Mouse (Mus musculus) cerebellum, postnatal 4 days (tissue): ENCODE measurements around the gene Dus2.
"Not testable (repeated sequence)": the region's sequence is repeated elsewhere in the genome, so short reads cannot be mapped to it uniquely, and the experiment has no call there.

Experiments used
- DNase-seq, 2 experiments: peaks; one replicate each; pipeline ENCODE4 v3.0.0; 2022; ENCODE audit warnings: low spot score in 2 of 2, mixed read lengths in 1 of 2

Gene Dus2

DNA sequence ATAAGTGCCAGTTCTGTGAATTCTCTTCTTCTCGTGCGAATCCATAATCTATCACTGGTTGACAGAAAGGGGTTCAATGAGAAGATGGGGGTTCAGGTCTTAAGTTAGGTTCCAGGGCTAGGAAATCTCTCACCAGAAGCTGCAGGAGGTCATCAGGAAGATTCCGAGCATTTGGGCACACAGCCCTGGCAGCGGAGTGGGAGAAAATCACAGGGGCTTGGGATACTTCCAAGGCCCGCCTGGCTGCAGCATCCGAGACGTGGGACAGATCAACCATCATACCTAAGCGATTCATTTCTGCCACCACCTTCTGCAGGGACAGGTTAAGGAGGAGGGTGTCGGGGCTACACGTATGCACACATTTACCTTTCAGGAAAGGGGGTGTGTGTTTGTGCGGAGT, 2.6 kb upstream of the Dus2 start:
- DNase-seq = no peak

- no peak for DNase-seq
Observed at GRCm38 (mm10) chr8:105991546-105991945, 409 bp downstream of the Dus2 start.

DNA sequence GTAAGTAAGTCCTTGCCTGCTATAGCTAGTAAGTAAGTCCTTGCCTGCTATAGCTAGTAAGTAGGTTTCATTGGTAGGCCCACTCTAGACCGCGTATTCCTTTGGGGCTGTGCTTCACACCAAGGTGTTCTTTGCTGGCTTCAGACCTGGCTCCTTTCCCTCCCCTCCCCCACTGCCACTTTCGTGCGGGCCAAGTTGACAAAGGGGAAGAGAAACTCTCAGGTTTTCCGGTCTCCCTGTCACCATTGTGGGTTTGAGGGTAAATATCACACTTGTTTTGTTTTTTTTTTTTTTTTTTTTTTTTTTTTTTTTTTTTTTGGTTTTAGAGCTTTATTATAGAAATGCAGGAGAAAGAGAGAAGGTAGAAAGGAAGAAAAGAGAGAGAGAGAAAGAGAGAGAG, 1.4 kb downstream of the Dus2 start:
- DNase-seq = no peak

GRCm38 (mm10) chr8:105993226-105993625, 2.1 kb downstream of the Dus2 start:
- no peak for DNase-seq

- no peak for DNase-seq
Observed at GRCm38 (mm10) chr8:105996359-105996758, 5.2 kb downstream of the Dus2 start.

GRCm38 (mm10) chr8:105998971-105999370, 7.8 kb downstream of the Dus2 start:
- no peak for DNase-seq

DNA sequence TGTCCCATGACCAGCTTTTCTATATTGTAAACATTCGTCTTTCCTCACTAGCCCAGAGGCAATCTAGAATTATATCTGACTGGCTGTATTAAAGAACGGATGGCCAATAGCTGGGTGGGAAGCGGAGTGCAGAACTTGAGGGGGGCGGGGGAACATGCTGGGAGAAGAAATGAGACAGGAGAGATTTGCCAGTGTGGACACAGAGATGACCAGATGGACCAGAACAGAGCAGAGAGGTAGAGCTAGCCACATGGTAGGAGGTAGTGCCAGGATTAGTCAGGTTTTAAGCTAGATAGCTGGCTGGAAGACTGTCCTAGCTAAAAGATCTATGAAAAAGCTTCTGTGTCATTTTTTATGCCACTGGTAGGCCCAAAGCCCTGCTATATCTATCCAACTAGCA, 10.8 kb downstream of the Dus2 start:
- DNase-seq = no peak

- no peak for DNase-seq
Observed at GRCm38 (mm10) chr8:106004538-106005207, 13.5 kb downstream of the Dus2 start.

DNA sequence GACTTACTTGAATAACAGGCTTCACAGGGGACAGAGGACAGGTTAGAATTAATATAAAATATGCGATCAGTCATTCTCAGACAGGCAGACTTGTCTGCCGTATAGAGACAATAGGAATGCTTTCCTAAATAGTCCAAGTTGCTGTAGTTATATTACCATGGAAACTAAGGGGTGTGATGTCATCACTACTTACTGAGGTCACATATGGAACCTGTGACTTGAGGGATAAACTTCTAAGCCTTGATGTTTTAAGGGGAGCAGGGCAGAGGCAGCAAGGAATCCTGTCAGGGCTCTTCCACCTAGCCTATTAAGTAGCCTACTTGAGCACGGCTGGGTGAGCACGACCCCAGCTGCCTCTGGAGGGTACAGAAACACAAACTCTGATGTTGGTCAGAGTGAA, 14.7 kb downstream of the Dus2 start, which contains the start of gene Dpep2nb:
Dpep2nb (minus strand) TSS at position 101 of the 400 bp plus-strand sequence.
- no peak for DNase-seq

DNA sequence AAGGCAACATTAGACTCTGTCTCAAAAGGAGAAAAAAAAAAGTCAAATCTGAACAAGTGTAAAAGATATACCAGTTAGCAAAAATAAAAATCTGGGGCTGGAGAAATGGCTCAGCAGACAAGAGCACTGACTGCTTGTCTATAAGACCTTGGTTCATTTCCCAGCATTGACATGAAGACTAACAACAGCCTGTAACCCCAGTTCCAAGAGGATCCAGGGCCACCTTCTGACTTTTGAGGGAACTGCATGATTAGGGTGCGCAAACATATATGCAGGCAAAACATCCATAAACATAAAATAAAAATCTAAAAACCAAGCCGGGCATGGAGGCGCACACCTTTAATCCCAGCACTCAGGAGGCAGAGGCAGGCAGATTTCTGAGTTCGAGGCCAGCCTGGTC, 15.3 kb downstream of the Dus2 start:
- DNase-seq = no peak

DNA sequence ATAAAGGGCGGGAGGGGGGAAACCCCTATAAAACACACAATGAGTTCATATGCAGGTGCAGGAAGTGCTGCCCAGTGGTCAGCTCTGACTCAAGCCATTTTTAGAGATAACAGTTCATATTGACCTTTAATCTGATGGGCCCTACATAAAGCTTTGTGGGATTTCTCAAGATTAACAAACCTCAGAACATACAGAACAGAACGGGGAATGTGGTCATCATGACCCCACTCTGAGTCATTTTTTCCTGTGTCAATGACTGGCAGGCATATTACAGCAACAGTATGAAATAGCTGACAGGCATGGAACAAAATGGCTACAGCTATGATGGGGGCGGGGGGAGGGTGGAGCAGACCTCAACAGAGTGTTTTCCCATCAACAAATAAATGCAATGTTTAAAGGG, 16.0 kb downstream of the Dus2 start:
- no peak for DNase-seq

DNA sequence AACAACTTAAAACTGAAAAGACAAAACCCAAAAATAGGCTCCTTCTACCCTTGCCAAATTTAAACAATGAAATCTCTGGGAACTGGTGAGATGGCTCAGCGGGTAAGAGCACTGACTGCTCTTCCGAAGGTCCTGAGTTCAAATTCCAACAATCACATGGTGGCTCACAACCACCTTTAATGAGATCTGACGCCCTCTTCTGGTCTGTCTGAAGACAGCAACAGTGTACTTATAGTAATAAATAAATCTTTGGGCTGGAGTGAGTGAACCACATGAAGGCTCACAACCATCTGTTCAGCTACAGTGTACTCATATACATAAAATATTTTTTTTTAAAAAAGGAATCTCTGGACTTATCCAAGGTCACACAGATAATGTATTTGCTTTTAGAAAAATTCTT, 16.8 kb downstream of the Dus2 start:
- DNase-seq = not testable (repeated sequence)

GRCm38 (mm10) chr8:106010748-106011642, 19.9 kb downstream of the Dus2 start:
- DNase-seq = peak; percentile 81 to 92

DNA sequence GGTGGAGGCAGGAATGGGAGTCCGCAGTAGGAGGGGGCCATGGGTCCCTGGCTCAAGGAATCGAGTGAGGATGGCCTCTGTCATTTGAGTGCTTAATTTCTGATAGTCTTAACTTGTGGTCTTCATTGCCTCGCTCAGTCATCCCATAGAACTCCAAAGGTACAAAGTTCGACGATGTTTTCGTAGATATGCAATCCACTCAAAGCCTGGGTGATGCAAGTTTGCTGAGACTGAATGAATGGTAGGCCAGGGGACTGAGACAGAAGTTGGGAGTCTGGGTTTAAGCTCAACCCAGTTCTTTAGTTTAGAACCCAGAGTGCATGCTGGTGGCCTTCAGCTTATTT, 20.5 kb downstream of the Dus2 start, which contains the start of gene Ddx28:
Ddx28 (minus strand) TSS at position 240 of the 344 bp plus-strand sequence.
- DNase-seq = no peak

DNA sequence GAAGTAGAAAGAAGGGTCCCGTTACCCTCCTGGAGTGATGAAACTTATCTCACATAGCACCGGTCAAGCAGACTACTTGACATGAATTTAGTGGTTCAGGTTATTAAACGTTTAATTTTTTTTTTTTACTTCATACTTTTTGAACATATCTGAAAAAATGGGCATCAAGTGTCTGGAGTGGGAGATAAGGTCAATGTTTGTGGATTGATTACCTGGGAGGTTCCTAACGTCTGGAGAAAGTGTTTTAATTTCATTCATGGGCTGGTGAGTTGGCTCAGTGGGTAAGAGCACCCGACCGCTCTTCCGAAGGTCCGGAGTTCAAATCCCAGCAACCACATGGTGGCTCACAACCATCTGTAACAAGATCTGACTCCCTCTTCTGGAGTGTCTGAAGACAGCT, 21.1 kb downstream of the Dus2 start:
- not testable (repeated sequence) for DNase-seq

GRCm38 (mm10) chr8:106016284-106016683, 25.1 kb downstream of the Dus2 start:
- DNase-seq = no peak

DNA sequence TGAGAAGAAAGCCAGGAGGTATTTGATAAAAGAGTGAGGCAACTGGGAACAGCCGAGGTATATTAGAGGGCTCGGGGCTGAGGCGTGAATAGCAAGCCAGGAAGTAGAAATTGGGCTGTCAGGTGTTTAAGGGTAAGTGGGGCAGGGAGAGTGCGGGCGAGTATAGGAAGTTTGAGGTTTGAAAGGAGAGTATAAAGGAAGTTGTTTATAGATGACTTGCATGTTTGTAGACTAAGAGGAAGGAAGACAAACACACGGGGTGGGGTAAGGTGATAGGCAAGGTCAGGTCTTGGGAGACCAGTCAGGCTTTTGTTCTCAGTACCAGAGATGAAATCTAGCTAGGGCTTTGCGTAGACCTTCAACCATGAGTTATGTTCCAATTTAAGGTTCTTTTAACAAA, 26.0 kb downstream of the Dus2 start:
- DNase-seq = no peak

- DNase-seq = no peak
Observed at GRCm38 (mm10) chr8:106018039-106018438, 26.9 kb downstream of the Dus2 start.

DNA sequence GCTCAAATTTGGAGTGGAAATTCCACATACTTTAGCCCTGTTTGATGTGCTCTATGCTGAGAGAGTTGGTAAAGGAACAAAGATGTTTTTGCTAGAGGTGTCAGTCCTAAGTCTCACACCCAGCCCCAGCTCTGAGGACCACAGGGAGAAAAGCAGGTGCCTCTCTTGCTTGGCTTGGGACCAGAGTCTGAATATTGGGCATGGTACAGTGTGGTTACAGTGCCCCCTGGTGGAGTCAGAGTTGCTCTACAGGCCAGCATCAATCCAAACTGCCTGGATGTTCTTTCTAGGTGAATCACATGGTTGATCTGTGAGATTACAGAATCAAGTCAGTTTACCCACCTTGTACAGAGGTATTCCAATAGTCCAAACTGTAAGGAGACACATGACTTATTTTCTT, 31.3 kb downstream of the Dus2 start:
- peak; percentile 46 to 77 for DNase-seq

DNA sequence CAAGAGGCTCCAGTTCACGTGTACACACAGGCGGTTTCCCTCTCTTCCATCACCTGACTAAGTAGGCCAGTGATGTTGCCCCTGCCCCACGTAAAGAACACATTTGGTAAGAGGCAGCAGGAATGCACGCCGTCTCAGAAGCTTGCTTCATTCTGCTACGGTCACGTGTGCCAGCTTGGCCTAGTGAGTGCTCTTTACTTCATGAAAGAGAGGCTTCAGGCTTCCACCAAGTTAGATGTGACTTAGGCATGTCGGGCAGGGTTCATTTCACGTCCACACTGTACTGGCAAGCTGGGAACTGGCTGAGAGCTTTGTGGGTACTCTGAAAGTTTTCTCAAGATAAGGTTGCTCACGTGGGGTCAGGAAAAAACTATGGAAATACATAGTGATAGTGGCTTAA, 47.6 kb downstream of the Dus2 start:
- DNase-seq = no peak

DNA sequence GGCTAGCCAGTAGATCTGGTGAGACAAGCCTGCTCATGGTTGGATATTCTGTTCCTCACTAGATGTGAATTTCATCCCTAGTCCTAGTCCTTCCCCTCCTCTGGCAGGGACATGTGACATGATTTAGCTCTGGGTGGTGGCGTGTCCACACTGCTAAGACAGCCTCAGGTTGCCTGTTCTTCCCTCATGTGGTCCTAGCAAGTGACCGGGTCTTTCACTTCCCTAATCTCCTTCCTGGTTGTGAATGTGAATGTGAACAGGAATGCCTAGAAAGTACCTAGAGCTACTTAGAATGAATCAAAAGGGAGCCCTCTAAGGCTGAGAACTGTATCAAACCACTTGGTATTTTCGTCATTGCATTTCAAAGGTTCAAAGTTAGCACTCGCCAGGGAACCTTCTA, 48.5 kb downstream of the Dus2 start:
- no peak for DNase-seq

- no peak for DNase-seq
Observed at GRCm38 (mm10) chr8:106040218-106040617, 49.1 kb downstream of the Dus2 start.

- DNase-seq = no peak
Observed at GRCm38 (mm10) chr8:106043055-106043454, 51.9 kb downstream of the Dus2 start.
